Mouse (Mus musculus) C2C12 (cell line): ENCODE results near the gene Dgkd.

Experiments
- CEBPB ChIP-seq: IDR thresholded peaks from one replicate; pipeline ENCODE4 v1.6.1; 2011; ENCODE audit warnings: low read depth, mild to moderate bottlenecking, control low read depth, moderate library complexity
- CTCF ChIP-seq: IDR thresholded peaks from one replicate; pipeline ENCODE4 v1.5.1; 2011; ENCODE audit not compliant: control insufficient read depth, insufficient read depth, insufficient read length
- MAX ChIP-seq: IDR thresholded peaks from one replicate; pipeline ENCODE4 v1.6.1; 2011; ENCODE audit warnings: mild to moderate bottlenecking, control low read depth
- USF1 ChIP-seq: IDR thresholded peaks from one replicate; pipeline ENCODE4 v1.6.1; 2011; ENCODE audit warnings: low read depth, mild to moderate bottlenecking, control low read depth, moderate library complexity

DNA sequence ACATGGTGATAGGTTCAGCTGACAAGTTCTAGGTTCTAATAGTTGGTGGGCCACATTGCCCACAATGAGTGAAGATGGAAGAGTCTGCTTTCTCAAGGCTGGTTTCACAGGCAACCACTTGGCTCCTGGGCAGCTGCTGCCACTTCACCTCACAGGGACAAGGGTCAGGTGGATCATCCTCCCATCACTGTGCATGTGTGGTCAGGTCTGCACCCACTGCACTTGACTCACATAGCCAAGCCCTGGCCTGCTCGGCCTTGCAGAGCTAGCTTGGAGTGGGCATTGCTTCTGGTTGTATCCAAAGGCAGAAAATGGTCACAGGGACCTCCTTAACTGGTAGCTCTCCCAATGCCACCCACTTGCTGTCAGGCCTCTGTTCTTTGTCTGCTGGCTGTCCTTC is 88.7 kb downstream of the Dgkd start:
- TF ChIP-seq CTCF (no peak), USF1 (no peak), MAX (no peak), CEBPB (no peak)
